Mouse (Mus musculus) thymus, postnatal 14 days (tissue): ENCODE measurements around the gene Vmn1r117.
"Not testable (repeated sequence)": the region's sequence is repeated elsewhere in the genome, so short reads cannot be mapped to it uniquely, and the experiment has no call there.

Source experiments
- DNase-seq: peaks from one replicate; pipeline ENCODE4 v3.0.0; 2021

Vmn1r117 gene

GRCm38 (mm10) chr7:20884021-20884420 lies at the start of gene Vmn1r117:
Vmn1r117 (minus strand) TSS chr7:20884121.
- DNase-seq: not testable (repeated sequence)

- not testable (repeated sequence) for DNase-seq
These were observed 28.3 kb upstream of the Vmn1r117 start, which contains the start of gene Vmn1r118 for GRCm38 (mm10) chr7:20912247-20912646. Vmn1r118 (minus strand) TSS chr7:20912347.

- DNase-seq: not testable (repeated sequence)
These were observed 12.0 kb downstream of the Vmn1r117 start, which contains the start of gene Vmn1r116 for GRCm38 (mm10) chr7:20871956-20872355. Vmn1r116 (plus strand) TSS chr7:20872256.

GRCm38 (mm10) chr7:20844885-20845284 lies 39.0 kb downstream of the Vmn1r117 start, which contains the start of gene Vmn1r115:
Vmn1r115 (minus strand) TSS chr7:20844985.
- not testable (repeated sequence) for DNase-seq
